Mouse (Mus musculus) macrophage (primary cell): Measurements from ENCODE around the gene Ddost. TPM values are rescaled to one million over a fixed set of nuclear protein-coding genes. Genes with fewer than 3 reads are reported as not detected.

Source experiments
- H3K27ac ChIP-seq: fragments of 350-480 bp; formaldehyde crosslinking; 2 replicates; pipeline ENCODE4 v1.9.0; 2021
- H3K36me3 ChIP-seq: fragments of 350-480 bp; formaldehyde crosslinking; 2 replicates; pipeline ENCODE4 v1.9.0; 2021; ENCODE audit errors: inconsistent target
- H3K4me3 ChIP-seq: fragments of 350-480 bp; formaldehyde crosslinking; 2 replicates; pipeline ENCODE4 v1.9.0; 2021; ENCODE audit errors: inconsistent target
- H3K79me2 ChIP-seq: fragments of 350-480 bp; formaldehyde crosslinking; 2 replicates; pipeline ENCODE4 v1.9.0; 2021; ENCODE audit errors: inconsistent target
- WGBS: methylation state at CpG from one replicate; pipeline ENCODE4 v1.1.7; 2026; ENCODE audit warnings: inconsistent platforms; ENCODE audit not compliant: missing documents; 5-methylcytosine and 5-hydroxymethylcytosine counted together
- polyA plus RNA-seq: library from polyadenylated mRNA; stranded (reverse); fragments of 250-400 nt; gene quantifications from 3 replicates; pipeline ENCODE4 v1.2.4, GENCODE M21; 2018; ENCODE audit warnings: inconsistent platforms
- total RNA-seq, 78 experiments: library from RNA; depleted of rRNA; stranded (reverse); fragments of 250-400 nt; gene quantifications; 1 replicate in 9 of 78; 2 replicates in 24 of 78; 3 replicates in 43 of 78; 4 replicates in 2 of 78; pipeline ENCODE4 v1.2.4; 2018; ENCODE audit warnings: inconsistent platforms in 56 of 78

Gene Ddost
- total RNA-seq (2018; cell fraction: chromatin; rRNA removed): 10 to 100 TPM in 10 of 26 experiments, 1 to 10 TPM in 16; 3.1 to 32.6 (median 9.6) TPM
- 100 to 1,000 TPM in 20 of 26 experiments, 10 to 100 TPM in 6; 86.3 to 128 (median 110) TPM for total RNA-seq (2018; cell fraction: cytosol; rRNA removed)
- 100 to 1,000 TPM in 3 of 26 experiments, 10 to 100 TPM in 23; 24.8 to 118 (median 73.5) TPM for total RNA-seq (2018; cell fraction: nucleus; rRNA removed)
- 99.5 to 135 TPM (median 111 TPM) in 3 replicates for polyA plus RNA-seq

DNA sequence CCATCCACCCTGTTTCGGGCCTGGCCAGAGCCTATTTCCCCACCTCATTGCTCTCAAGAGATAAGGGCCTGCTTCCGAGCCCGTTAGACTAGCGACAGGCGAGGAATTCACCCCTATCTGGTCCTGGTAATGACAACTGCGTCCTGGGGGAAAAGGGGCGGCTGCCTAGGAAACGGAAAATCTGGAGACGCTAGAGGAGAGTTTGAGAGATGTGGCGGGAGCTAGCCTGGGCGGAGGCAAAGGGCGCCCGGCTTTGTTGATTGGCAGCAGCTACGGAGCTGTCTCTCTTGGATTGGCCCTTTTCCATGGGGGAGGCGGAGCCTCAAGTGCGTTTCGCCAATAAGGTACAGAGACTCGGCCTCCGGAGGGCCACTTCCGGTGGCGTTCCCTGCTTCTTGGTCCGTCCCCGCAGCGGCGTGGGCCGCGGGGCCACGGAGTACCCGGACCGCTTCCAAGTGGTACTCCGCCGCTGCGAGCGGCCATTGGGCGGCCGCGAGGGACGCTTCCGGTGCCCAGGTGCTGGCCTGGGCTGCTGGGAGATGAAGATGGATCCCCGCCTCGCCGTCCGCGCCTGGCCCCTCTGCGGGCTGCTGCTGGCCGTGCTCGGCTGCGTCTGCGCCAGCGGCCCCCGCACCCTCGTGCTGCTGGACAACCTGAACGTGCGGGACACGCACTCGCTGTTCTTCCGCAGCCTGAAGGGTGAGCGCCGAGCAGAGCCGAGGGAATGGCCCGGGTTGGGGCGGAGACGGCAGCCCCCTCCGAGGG, at the start of gene Ddost:
Gene Ddost, plus strand, starts transcription at position 391 of the 765 bp plus-strand sequence.
- Histone ChIP-seq H3K27ac (peak within 1 kb of the TSS; percentile 34), H3K4me3 (peak within 1 kb of the TSS; percentile 82), H3K36me3 (0 out of 2 replicates have a peak, but pooled peaks cover 6% of the 10 kb centered on the region), H3K79me2 (peaks cover 36% of the 10 kb centered on the region)
- WGBS: under 1% methylated on average over 64 of the region's 64 CpGs

DNA sequence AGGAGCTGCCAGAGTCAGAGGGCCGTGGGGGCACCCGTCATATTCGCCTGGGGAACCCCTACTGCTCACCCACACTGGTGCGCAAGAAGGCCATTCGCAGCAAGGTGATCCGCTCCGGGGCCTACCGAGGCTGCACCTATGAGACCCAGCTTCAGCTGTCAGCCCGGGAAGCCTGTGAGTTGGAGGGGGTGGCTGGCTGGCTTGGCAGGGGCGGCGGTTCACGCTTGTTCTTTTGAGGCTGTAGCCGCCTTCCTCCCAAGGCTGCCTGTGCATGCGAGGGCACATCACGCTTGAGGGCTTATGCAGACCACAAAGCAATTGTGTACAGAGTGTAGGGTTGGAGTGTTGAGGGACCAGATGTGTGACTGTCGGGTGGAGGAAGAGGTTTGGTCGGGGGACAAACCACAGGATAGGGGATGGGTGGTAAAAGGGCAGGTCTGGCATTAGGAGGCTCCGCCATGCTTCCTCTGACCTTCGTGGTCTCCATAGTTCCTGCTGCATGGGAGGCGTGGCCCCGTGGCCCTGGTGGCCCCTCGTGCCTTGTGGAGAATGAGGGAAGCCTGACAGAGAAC, 47.3 kb upstream of the Ddost start:
- WGBS: 33% methylated on average over 22 of the region's 22 CpGs
- Histone ChIP-seq H3K4me3 (no peak overlapping the region), H3K36me3 (no peaks in the 10 kb centered on the region), H3K27ac (no peak overlapping the region), H3K79me2 (no peaks in the 10 kb centered on the region)

DNA sequence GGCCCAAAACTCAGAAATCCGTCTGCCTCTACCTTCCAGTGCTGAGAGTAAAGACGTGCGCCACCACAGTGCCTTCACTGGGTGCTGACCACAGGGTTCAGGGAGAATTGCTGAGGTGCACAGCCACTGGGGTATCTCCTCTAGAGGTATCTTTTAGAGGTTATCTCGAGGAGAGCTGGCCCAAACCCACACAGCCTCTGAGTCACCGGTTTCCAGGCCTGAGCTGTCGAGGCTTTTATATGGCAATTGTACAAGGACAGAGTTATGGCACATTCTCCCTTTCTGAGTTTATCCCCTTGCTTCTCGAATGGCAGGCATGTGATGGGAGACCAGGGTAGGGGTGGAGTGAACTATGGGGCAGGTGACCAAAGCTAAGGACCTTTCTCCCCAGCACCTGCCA, 45.9 kb upstream of the Ddost start:
- Histone ChIP-seq H3K79me2 (no peaks in the 10 kb centered on the region), H3K36me3 (no peaks in the 10 kb centered on the region), H3K27ac (no peak overlapping the region), H3K4me3 (no peak overlapping the region)
- WGBS: 72% methylated on average over 7 of the region's 7 CpGs

DNA sequence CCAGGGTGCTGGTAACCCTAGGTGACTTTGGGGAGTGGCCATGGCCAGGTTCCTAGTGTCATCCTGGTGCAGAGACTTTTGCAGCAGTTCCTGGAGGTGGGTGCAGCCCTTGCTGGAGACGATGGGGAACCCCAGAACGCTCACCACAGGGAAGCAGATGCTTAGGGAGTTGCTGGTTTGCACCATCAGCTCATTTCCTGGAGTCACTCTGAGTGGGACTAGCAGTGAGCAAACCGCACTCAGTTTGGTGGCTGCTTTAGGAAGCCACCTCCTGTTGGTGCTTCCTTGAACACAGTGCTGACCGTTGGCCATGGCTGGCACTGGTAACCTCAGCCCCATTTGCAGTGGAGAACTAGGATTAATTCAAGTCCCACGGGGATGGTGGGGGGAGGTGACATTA, 45.0 kb upstream of the Ddost start:
- no peak overlapping the region for H3K4me3 ChIP-seq
- H3K79me2 ChIP-seq: no peaks in the 10 kb centered on the region
- WGBS: 10% methylated on average over 5 of the region's 5 CpGs
- no peaks in the 10 kb centered on the region for H3K36me3 ChIP-seq
- no peak overlapping the region for H3K27ac ChIP-seq

DNA sequence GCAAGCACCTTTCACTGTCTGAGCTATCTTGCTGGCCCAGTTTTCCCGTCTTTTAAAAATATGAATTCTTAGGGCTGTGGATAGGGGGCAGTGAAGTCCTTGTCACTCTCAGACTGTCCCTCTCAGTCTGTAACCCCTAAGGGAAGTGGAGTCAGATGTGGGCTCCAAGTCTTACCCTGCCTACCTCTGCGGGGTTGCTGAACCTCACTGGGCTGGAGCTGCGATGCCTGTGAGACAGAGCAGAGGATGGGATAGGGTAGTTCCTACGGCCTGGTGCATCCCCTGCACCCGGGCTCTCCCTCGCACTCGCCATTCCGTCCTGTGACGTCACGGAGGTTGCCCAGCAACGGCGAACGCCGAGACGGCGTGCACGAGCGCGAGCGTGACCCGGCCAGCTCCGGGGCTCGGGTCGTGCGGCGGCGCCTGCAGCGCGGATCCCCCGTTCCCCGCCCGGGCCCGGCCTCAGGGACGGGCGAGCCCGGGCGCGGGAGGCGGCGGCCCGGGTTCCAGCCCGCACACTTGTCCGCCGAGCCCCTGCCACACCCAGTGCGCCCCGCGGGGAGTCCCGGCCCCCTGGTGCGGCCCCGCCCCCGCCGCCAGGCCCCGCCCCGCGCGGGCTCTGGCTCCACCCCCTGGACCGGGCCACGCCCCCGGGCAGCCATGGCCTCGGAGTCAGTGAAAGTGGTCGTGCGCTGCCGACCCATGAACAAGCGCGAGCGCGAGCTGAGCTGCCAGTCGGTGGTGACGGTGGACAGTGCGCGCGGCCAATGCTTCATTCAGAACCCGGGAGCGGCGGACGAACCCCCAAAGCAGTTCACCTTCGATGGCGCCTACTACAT, 42.5 kb upstream of the Ddost start:
- H3K36me3 ChIP-seq: no peaks in the 10 kb centered on the region
- peak overlapping the region; percentile 36 for H3K4me3 ChIP-seq
- H3K27ac ChIP-seq: no peak overlapping the region
- H3K79me2 ChIP-seq: no peaks in the 10 kb centered on the region
- under 1% methylated on average over 67 of the region's 78 CpGs for WGBS

DNA sequence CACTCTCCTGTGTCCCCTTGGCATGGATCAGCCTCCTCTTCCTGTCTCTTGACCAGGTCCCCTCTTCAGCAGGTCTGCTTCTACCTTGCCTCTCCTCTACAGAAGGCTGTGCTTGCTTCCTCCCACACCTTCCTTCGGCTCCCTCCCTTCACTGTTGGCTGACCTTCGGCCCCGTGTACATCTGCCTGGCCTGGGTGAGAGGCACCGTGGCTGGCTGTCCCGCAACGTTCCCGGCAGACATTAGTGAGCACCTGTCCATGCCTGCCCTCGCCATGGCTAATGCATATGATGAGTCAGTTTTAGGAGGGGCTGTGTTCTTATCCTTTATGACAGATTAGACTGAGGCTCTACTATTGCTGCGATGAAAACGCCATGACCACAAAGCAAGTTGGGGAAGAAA, 36.7 kb upstream of the Ddost start:
- H3K4me3 ChIP-seq: no peak overlapping the region
- 94% methylated on average over 10 of the region's 10 CpGs for whole genome bisulfite sequencing
- no peaks in the 10 kb centered on the region for H3K36me3 ChIP-seq
- no peak overlapping the region for H3K27ac ChIP-seq
- no peaks in the 10 kb centered on the region for H3K79me2 ChIP-seq

DNA sequence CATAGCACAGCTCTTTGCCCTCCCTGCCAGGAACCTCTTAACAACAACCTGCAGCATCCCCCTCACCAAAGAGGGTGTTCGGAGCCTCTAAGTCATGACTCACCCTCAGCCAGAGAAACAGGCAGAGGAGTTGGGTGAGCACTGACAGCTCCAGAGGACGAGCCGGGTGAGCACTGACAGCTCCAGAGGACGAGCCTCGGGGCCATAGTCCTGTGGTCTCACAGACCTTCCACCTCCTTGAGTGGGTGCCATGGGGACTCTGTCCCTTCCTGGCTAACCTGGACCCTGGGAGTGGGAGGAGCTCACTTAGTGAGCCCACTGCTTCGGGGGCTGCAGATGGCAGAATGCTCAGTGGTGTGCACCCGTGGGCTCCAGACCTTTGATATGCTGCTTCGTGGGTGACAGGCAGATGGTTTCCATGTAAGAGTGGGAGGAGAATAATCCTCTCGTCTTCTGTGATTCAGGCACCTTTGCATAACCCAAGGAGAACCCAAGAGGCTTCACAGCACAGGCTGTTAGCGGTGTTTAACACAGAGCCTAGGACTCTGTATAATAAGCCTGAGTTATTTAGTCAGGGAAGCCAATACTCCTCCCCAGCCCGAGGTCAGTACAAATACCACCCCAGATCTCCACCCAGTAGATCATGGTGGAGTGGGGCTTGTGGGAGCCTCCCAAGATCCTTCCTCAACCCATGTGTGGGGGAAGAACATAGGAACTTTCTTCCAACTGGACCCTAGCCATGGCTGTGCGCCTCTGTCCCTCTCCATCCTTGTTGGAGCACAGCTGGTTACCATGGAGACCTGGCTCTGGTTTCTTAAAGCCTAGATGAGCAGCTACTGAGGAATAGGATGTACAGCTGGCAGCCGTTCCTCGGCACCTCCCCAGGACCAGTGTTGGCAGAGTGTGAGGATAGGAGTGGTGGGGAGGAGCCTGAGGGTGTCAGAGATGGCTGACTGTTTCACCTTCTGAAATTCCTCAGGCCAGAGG, 32.2 kb upstream of the Ddost start:
- H3K27ac ChIP-seq: no peak overlapping the region
- no peak overlapping the region for H3K4me3 ChIP-seq
- H3K79me2 ChIP-seq: no peaks in the 10 kb centered on the region
- 92% methylated on average over 14 of the region's 14 CpGs for WGBS
- no peaks in the 10 kb centered on the region for H3K36me3 ChIP-seq

DNA sequence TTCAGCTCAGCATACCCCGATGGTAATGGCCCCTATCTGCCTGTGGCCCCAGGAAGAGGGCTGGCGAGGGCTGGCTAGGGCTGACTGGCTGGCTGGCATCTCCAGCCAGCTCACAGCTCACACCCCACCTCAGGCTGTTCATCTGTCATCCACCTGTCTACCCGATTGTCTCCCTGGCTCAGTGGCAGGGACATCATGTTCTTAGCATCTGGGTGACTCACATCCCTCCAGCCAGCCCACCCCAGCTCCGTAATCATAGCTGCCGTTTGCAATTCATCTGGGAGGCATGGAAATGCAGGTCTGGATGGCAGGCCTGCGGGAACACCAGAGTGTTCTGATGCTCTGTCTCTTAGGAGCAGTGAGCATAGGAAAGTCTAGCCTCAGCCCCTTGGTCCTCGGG, 26.2 kb upstream of the Ddost start:
- Histone ChIP-seq H3K27ac (no peak overlapping the region), H3K79me2 (no peaks in the 10 kb centered on the region), H3K36me3 (no peaks in the 10 kb centered on the region), H3K4me3 (no peak overlapping the region)
- WGBS: 94% methylated on average over 7 of the region's 7 CpGs

DNA sequence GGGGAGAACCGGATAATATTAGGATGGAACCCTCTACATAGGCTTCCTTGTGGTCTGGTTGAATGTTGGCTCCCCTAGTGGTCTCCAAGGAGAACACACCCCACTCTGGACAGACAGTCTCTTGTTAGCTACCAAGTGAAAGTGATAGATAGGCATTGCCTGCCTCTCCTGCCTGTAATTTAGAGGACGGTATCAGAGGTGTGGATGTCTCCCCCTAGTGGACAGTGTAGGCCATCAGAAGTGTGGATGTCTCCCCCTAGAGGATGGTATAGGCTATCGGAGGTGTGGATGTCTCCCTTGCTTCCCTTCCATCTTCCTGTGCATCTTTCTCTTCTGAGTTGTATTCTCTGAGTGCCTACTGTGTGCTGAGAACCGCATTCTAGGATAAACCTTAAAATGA, 21.7 kb upstream of the Ddost start:
- Histone ChIP-seq H3K4me3 (no peak overlapping the region), H3K27ac (no peak overlapping the region), H3K79me2 (no peaks in the 10 kb centered on the region), H3K36me3 (no peaks in the 10 kb centered on the region)
- WGBS: 14% methylated on average over 4 of the region's 4 CpGs

DNA sequence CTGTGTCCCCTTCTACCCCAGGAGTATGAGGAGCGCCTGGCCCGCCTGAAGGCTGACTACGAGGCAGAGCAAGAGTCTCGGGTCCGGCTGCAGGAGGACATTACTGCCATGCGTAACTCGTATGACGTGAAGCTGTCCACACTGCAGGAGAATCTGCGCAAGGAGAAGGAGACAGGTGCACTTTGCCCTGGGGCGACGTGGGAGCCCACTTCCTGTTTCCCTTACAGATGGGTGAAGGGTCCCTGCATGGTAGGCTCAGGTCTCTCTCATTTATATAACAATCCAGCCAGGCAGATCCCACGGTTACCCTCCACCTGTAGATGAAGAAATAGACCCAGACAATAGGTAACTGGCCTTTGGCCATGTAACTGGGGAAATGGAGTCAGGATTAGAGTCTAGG, 18.1 kb upstream of the Ddost start:
- Histone ChIP-seq H3K79me2 (no peaks in the 10 kb centered on the region), H3K36me3 (no peaks in the 10 kb centered on the region), H3K4me3 (no peak overlapping the region), H3K27ac (no peak overlapping the region)
- 85% methylated on average over 12 of the region's 12 CpGs for WGBS

DNA sequence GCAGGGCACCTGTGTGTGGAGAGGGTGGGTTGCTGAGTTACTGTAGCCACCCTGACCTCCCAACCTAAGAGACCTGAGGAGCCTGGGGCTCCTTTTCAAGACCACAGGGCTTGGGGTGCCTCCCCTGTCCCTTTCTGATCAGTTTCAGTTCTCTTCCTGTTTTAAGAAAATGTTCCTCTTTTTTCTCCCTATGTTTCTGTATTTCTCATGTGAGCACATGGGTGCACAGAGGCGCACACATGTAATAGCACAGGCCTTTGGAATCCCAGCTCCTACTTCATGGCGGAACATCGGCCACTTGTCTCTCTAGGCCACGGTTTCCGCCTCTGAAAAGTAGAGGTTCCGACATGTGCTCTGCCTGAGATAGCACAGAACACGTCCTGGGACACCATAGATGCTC, 15.8 kb upstream of the Ddost start:
- H3K4me3 ChIP-seq: no peak overlapping the region
- WGBS: 55% methylated on average over 7 of the region's 7 CpGs
- H3K27ac ChIP-seq: no peak overlapping the region
- no peaks in the 10 kb centered on the region for H3K36me3 ChIP-seq
- no peaks in the 10 kb centered on the region for H3K79me2 ChIP-seq

DNA sequence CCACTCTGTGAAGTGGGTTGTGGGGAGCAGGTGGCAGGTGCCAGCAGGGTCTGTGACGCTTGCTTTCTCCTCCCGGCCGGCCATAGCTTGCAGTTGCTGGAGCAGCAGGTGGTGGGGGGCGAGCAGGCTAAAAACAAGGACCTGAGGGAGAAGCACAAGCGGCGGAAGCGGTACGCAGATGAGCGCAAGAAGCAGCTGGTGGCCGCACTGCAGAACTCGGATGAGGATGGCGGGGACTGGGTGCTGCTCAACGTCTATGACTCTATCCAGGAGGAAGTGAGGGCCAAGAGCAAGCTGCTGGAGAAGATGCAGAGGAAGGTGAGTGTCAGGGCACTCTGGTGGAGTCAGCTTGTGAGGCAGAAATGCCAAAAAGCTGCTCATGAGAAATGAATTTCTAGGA, 12.5 kb upstream of the Ddost start:
- no peak overlapping the region for H3K4me3 ChIP-seq
- 93% methylated on average over 11 of the region's 13 CpGs for WGBS
- no peaks in the 10 kb centered on the region for H3K79me2 ChIP-seq
- no peaks in the 10 kb centered on the region for H3K36me3 ChIP-seq
- no peak overlapping the region for H3K27ac ChIP-seq

DNA sequence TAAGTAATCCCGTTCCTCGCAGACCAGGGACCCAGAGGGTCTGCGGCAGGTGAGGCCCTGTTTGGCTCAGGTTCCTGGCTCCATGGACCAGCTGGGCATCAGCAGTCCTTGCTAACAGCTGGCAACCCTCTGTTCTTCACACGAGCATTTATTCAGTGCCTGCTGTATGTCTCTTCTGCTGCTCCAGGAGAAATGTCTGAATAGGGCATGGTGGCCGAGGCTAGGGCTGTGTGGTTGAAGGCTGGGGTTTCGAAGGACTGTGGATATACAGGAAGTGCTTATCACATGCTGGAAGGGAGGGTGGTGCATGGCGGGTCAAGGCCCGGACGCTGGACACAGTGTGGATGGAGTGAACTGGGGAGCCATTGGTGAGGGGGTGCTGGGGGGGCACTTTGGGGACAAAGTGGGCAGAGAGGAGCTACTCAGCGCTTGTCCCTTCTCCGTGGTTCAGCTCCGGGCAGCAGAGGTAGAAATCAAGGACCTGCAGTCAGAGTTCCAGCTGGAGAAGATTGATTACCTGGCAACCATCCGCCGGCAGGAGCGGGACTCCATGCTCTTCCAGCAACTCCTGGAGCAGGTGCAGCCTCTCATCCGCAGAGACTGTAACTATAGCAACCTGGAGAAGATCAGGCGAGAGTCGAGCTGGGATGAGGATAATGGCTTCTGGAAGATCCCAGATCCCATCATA, 11.1 kb upstream of the Ddost start:
- Histone ChIP-seq H3K27ac (no peak overlapping the region), H3K4me3 (no peak overlapping the region), H3K36me3 (no peaks in the 10 kb centered on the region), H3K79me2 (no peaks in the 10 kb centered on the region)
- 93% methylated on average over 18 of the region's 18 CpGs for WGBS
